Mouse (Mus musculus): Measurements from ENCODE around the gene Extl1. TPM values are rescaled to one million over a fixed set of nuclear protein-coding genes. Genes with fewer than 3 reads are reported as not detected.
"Not testable (repeated sequence)": the region's sequence is repeated elsewhere in the genome, so short reads cannot be mapped to it uniquely, and the experiment has no call there.

Gene Extl1
- 0.75 and 1.2 TPM in 2 replicates for polyA plus RNA-seq (2015; fragmentation: Nextera tagmentation; extraction: Ambion mirVana)

GRCm38 (mm10) chr4:134383750-134384149 is at the start of gene Extl1:
TSS of gene Extl1 (minus strand) at chr4:134383850.
- WGBS = 93% methylated on average over 2 of the region's 6 CpGs
- not testable (repeated sequence) for H3K27ac ChIP-seq (replicated peaks); H3K36me3 ChIP-seq; H3K27me3 ChIP-seq (replicated peaks); ATAC-seq (ENCODE audit: low FRiP score); H3K4me3 ChIP-seq (replicated peaks); H3K9ac ChIP-seq (replicated peaks); H3K4me1 ChIP-seq; H3K9me3 ChIP-seq (replicated peaks); H3K4me2 ChIP-seq

- no peak overlapping the region for H3K4me2 ChIP-seq
- WGBS = 73% methylated on average over 15 of the region's 15 CpGs
- H3K4me3 ChIP-seq (replicated peaks) = no peak overlapping the region
- H3K36me3 ChIP-seq = no peaks in the 10 kb centered on the region
- no peaks in the 10 kb centered on the region for H3K9me3 ChIP-seq (replicated peaks)
- H3K27me3 ChIP-seq (replicated peaks) = no peaks in the 10 kb centered on the region
- no peak overlapping the region for H3K27ac ChIP-seq (replicated peaks)
- H3K4me1 ChIP-seq = peaks cover 23% of the 10 kb centered on the region
- ATAC-seq (ENCODE audit: low FRiP score) = no peak
- no peak overlapping the region for H3K9ac ChIP-seq (replicated peaks)
Observed at GRCm38 (mm10) chr4:134432686-134433360, 49.2 kb upstream of the Extl1 start.

- no peaks in the 10 kb centered on the region for H3K27me3 ChIP-seq (replicated peaks)
- ATAC-seq (ENCODE audit: low FRiP score) = peak; percentile 63
- H3K36me3 ChIP-seq = no peaks in the 10 kb centered on the region; the same call in 1 of the 2 replicates
- 0 out of 2 replicates have a peak overlapping the region, but pooled peaks have one; percentile 4 for H3K4me3 ChIP-seq (replicated peaks)
- peak overlapping the region; percentile 45 for H3K4me2 ChIP-seq
- H3K9me3 ChIP-seq (replicated peaks) = no peaks in the 10 kb centered on the region
- H3K27ac ChIP-seq (replicated peaks) = peak overlapping the region; percentile 87
- peak overlapping the region; percentile 34 for H3K9ac ChIP-seq (replicated peaks)
- H3K4me1 ChIP-seq = peaks cover 23% of the 10 kb centered on the region
- WGBS = 14% methylated on average over 23 of the region's 23 CpGs
Observed at GRCm38 (mm10) chr4:134430381-134431004, 46.8 kb upstream of the Extl1 start.

GRCm38 (mm10) chr4:134425088-134425487 is 41.4 kb upstream of the Extl1 start:
- Histone ChIP-seq H3K27me3 (replicated peaks) (no peaks in the 10 kb centered on the region), H3K27ac (replicated peaks) (no peak overlapping the region), H3K9me3 (replicated peaks) (no peaks in the 10 kb centered on the region), H3K36me3 (no peaks in the 10 kb centered on the region; the same call in 1 of the 2 replicates), H3K4me2 (no peak overlapping the region), H3K4me3 (replicated peaks) (no peak overlapping the region), H3K4me1 (peaks cover 6% of the 10 kb centered on the region), H3K9ac (replicated peaks) (no peak overlapping the region)
- WGBS = 61% methylated on average over 7 of the region's 7 CpGs
- ATAC-seq (ENCODE audit: low FRiP score) = no peak

GRCm38 (mm10) chr4:134423949-134424348 is 40.3 kb upstream of the Extl1 start:
- Histone ChIP-seq H3K36me3 (no peaks in the 10 kb centered on the region; the same call in 1 of the 2 replicates), H3K9me3 (replicated peaks) (no peaks in the 10 kb centered on the region), H3K27me3 (replicated peaks) (no peaks in the 10 kb centered on the region), H3K4me2 (no peak overlapping the region), H3K9ac (replicated peaks) (no peak overlapping the region), H3K4me3 (replicated peaks) (no peak overlapping the region), H3K27ac (replicated peaks) (no peak overlapping the region), H3K4me1 (no peaks in the 10 kb centered on the region)
- 79% methylated on average over 7 of the region's 7 CpGs for WGBS
- no peak for ATAC-seq (ENCODE audit: low FRiP score)

GRCm38 (mm10) chr4:134421971-134422370 is 38.3 kb upstream of the Extl1 start:
- H3K27ac ChIP-seq (replicated peaks) = no peak overlapping the region
- H3K9ac ChIP-seq (replicated peaks) = no peak overlapping the region

GRCm38 (mm10) chr4:134417111-134417510 is 33.5 kb upstream of the Extl1 start:
- WGBS = 67% methylated on average over 7 of the region's 7 CpGs

More at GRCm38 (mm10) chr4:134421971-134422370, 38.3 kb upstream of the Extl1 start:
- WGBS = 42% methylated on average over 11 of the region's 11 CpGs
- H3K4me2 ChIP-seq = no peak overlapping the region
- H3K27me3 ChIP-seq (replicated peaks) = no peaks in the 10 kb centered on the region
- 0 out of 2 replicates have a peak, but pooled peaks cover 1% of the 10 kb centered on the region for H3K4me1 ChIP-seq
- H3K36me3 ChIP-seq = peaks cover 4% of the 10 kb centered on the region; the same call in 1 of the 2 replicates
- no peak overlapping the region for H3K4me3 ChIP-seq (replicated peaks)
- ATAC-seq (ENCODE audit: low FRiP score) = no peak
- H3K9me3 ChIP-seq (replicated peaks) = no peaks in the 10 kb centered on the region

GRCm38 (mm10) chr4:134416602-134417001 is 33.0 kb upstream of the Extl1 start:
- no peak overlapping the region for H3K9ac ChIP-seq (replicated peaks)
- H3K4me1 ChIP-seq = peaks cover 12% of the 10 kb centered on the region
- 50% methylated on average over 15 of the region's 15 CpGs for WGBS
- H3K27ac ChIP-seq (replicated peaks) = no peak overlapping the region; the same call in 1 of the 2 replicates
- H3K36me3 ChIP-seq = peaks cover 9% of the 10 kb centered on the region; the same call in 1 of the 2 replicates
- no peaks in the 10 kb centered on the region for H3K9me3 ChIP-seq (replicated peaks)
- no peak for ATAC-seq (ENCODE audit: low FRiP score)
- no peaks in the 10 kb centered on the region for H3K27me3 ChIP-seq (replicated peaks)
- no peak overlapping the region for H3K4me3 ChIP-seq (replicated peaks)
- peak overlapping the region; percentile 15; the same call in 1 of the 2 replicates for H3K4me2 ChIP-seq

More at GRCm38 (mm10) chr4:134417111-134417510, 33.5 kb upstream of the Extl1 start:
- Histone ChIP-seq H3K27ac (replicated peaks) (no peak overlapping the region), H3K9me3 (replicated peaks) (no peaks in the 10 kb centered on the region), H3K9ac (replicated peaks) (no peak overlapping the region), H3K4me1 (peaks cover 12% of the 10 kb centered on the region), H3K36me3 (peaks cover 9% of the 10 kb centered on the region; the same call in 1 of the 2 replicates), H3K27me3 (replicated peaks) (no peaks in the 10 kb centered on the region), H3K4me3 (replicated peaks) (no peak overlapping the region), H3K4me2 (no peak overlapping the region)
- ATAC-seq (ENCODE audit: low FRiP score) = no peak

GRCm38 (mm10) chr4:134416177-134416576 is 32.5 kb upstream of the Extl1 start:
- no peak overlapping the region for H3K9ac ChIP-seq (replicated peaks)
- H3K27ac ChIP-seq (replicated peaks) = no peak overlapping the region; the same call in 1 of the 2 replicates

GRCm38 (mm10) chr4:134409286-134409685 is 25.6 kb upstream of the Extl1 start:
- WGBS = 71% methylated on average over 5 of the region's 5 CpGs
- H3K4me1 ChIP-seq = no peaks in the 10 kb centered on the region
- H3K27me3 ChIP-seq (replicated peaks) = no peaks in the 10 kb centered on the region
- no peak overlapping the region for H3K4me3 ChIP-seq (replicated peaks)
- peaks cover 2% of the 10 kb centered on the region; the same call in 1 of the 2 replicates for H3K36me3 ChIP-seq
- H3K27ac ChIP-seq (replicated peaks) = no peak overlapping the region
- H3K9ac ChIP-seq (replicated peaks) = no peak overlapping the region
- no peaks in the 10 kb centered on the region for H3K9me3 ChIP-seq (replicated peaks)
- no peak for ATAC-seq (ENCODE audit: low FRiP score)
- no peak overlapping the region for H3K4me2 ChIP-seq

More at GRCm38 (mm10) chr4:134416177-134416576, 32.5 kb upstream of the Extl1 start:
- H3K9me3 ChIP-seq (replicated peaks) = no peaks in the 10 kb centered on the region
- ATAC-seq (ENCODE audit: low FRiP score) = no peak
- peaks cover 12% of the 10 kb centered on the region for H3K4me1 ChIP-seq
- H3K36me3 ChIP-seq = peaks cover 9% of the 10 kb centered on the region; the same call in 1 of the 2 replicates
- H3K4me3 ChIP-seq (replicated peaks) = no peak overlapping the region
- WGBS = 56% methylated on average over 17 of the region's 17 CpGs
- H3K27me3 ChIP-seq (replicated peaks) = no peaks in the 10 kb centered on the region
- peak overlapping the region; percentile 15; the same call in 1 of the 2 replicates for H3K4me2 ChIP-seq

- ATAC-seq (ENCODE audit: low FRiP score) = no peak
- Histone ChIP-seq H3K27ac (replicated peaks) (no peak overlapping the region), H3K4me2 (no peak overlapping the region), H3K4me3 (replicated peaks) (no peak overlapping the region), H3K9ac (replicated peaks) (no peak overlapping the region), H3K9me3 (replicated peaks) (no peaks in the 10 kb centered on the region), H3K4me1 (peaks cover 29% of the 10 kb centered on the region), H3K36me3 (no peaks in the 10 kb centered on the region), H3K27me3 (replicated peaks) (no peaks in the 10 kb centered on the region)
- 48% methylated on average over 7 of the region's 7 CpGs for WGBS
Observed at GRCm38 (mm10) chr4:134403721-134404120, 20.1 kb upstream of the Extl1 start.
